Mouse (Mus musculus) heart, postnatal 0 days (tissue): ENCODE data around the gene Ikzf2.

ENCODE experiments used
- CTCF ChIP-seq: IDR thresholded peaks from 2 replicates; pipeline ENCODE4 v1.5.1; 2016; ENCODE audit warnings: antibody characterized with exemption, control low read depth, low read depth
- EP300 ChIP-seq: IDR thresholded peaks from 2 replicates; pipeline ENCODE4 v1.6.1; 2016; ENCODE audit warnings: antibody characterized with exemption, low read depth

- no peak for TF ChIP-seq CTCF
- TF ChIP-seq EP300: no peak
These were observed 102.9 kb downstream of the Ikzf2 start for GRCm38 (mm10) chr1:69583932-69584659.
